Mouse (Mus musculus) lung, adult 2 months (tissue): ENCODE measurements at regions not wholly inside any gene's neighbourhood (a gene's known extent, or its start where the extent isn't known, plus 50 kb on each side); places are given as distances from the start of the nearest gene placed in this dataset.

ENCODE experiments used
- DNase-seq: peaks from one replicate; pipeline ENCODE4 v3.0.0; 2022
- H3K4me1 ChIP-seq: fragments of 200-500 bp; 2 replicates; pipeline ENCODE4 v1.6.1; 2011; ENCODE audit warnings: low read length; ENCODE audit not compliant: control insufficient read depth, insufficient read depth
- H3K4me3 ChIP-seq: fragments of 200-500 bp; replicated peaks from 2 replicates; pipeline ENCODE3; 2011; ENCODE audit warnings: low read depth, mild to moderate bottlenecking, control low read depth, low read length; ENCODE audit errors: extremely low read depth
- CTCF ChIP-seq: fragments of 200-500 bp; IDR thresholded peaks from 2 replicates; pipeline ENCODE4 v1.5.1; 2011; ENCODE audit warnings: mild to moderate bottlenecking, low read length, control low read depth; ENCODE audit not compliant: insufficient read depth
- POLR2A ChIP-seq: fragments of 200-500 bp; IDR thresholded peaks from 2 replicates; pipeline ENCODE4 v1.6.1; 2011; ENCODE audit warnings: low read depth, mild to moderate bottlenecking, control low read depth, low read length, borderline replicate concordance; ENCODE audit errors: extremely low read depth
- WGBS: fragments of 180-500 bp; shearing (Covaris S2); methylation state at CpG from one replicate; pipeline ENCODE4 v1.1.7; 2018; 5-methylcytosine and 5-hydroxymethylcytosine counted together

DNA sequence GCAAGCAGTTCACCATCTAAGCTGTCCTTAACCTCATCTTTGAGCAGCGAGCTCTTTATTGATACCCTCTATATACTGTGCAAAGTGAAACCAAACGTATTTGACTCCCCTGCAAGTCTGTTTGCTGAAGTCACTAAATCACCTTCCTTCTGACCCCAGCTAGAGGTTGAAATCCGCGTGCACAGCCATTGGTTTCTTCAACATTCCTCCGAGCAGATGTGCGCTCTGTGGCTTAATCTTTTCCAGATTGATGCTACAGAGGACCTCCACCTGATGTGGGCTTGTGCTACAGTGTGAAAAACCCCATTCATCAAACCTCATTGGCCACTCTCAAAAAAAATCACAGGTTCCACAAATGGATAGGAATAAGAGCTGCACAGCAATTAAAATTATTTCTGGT lies 474.0 kb downstream of the Kcnj2 start:
- TF ChIP-seq POLR2A (no peak), CTCF (no peak)
- H3K4me1 ChIP-seq = no peaks in the 10 kb centered on the region
- no peak overlapping the region for H3K4me3 ChIP-seq
- WGBS = 75% methylated on average over 6 of the region's 6 CpGs
- no peak for DNase-seq

DNA sequence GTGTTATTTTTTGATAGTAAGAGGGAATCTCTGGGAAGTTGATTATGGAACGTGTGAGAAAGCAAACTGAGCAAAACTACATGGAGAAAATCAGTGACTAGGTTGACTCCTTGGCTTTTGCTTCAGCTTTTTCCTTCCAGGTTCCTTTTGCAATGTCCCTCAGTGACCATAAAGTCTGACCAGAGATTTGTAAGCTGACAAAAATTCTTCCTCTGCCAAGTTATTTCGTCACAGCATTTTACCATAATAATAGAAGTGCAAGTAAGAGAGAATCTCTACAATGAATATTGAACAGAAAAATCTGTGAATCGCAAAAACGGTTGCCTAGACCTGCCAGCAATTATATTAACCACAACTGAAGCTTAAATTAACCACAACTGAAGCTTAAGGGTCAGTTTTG lies 479.3 kb downstream of the Kcnj2 start:
- TF ChIP-seq POLR2A (no peak), CTCF (no peak)
- 75% methylated on average over 4 of the region's 4 CpGs for WGBS
- no peak overlapping the region for H3K4me3 ChIP-seq
- no peaks in the 10 kb centered on the region for H3K4me1 ChIP-seq
- DNase-seq = no peak

DNA sequence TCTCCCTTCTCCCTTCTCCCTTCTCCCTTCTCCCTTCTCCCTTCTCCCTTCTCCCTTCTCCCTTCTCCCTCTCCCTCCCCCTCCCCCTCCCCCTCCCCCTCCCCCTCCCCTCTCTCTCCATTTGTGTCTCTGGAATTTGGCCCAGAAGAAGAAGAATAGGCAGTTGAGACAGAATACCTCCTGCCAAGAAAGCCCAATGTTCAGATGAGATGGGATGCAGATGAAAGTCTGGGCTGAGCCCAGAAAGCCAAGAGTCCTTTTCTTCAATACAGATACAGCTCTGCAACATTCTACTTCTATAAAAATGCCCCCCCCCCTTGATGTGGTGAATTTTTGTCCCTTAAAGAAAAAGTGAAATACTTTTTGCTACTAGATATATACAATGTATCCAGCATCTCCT lies 489.2 kb downstream of the Kcnj2 start:
- no peaks in the 10 kb centered on the region for H3K4me1 ChIP-seq
- TF ChIP-seq CTCF (no peak), POLR2A (no peak)
- H3K4me3 ChIP-seq = no peak overlapping the region
- no peak for DNase-seq

DNA sequence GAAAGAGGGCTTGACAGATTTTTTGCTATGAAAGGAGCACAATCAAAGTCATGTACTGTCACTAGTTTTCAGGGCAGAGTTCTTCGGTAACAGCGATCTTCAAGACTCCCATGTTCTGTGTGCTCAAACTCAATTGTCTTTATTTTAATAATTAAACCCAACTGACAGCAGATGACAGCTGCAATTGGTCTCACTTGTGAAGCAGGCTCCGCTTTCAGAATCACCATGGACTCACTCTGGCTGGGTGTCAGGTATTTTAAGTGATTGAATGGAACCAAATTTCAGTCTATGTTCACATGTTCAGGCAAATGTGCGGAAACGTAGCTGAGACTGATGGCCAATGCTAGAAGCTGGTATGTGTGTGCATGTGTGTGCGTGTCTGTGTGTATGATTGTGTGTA lies 489.7 kb downstream of the Kcnj2 start:
- WGBS = 79% methylated on average over 6 of the region's 6 CpGs

DNA sequence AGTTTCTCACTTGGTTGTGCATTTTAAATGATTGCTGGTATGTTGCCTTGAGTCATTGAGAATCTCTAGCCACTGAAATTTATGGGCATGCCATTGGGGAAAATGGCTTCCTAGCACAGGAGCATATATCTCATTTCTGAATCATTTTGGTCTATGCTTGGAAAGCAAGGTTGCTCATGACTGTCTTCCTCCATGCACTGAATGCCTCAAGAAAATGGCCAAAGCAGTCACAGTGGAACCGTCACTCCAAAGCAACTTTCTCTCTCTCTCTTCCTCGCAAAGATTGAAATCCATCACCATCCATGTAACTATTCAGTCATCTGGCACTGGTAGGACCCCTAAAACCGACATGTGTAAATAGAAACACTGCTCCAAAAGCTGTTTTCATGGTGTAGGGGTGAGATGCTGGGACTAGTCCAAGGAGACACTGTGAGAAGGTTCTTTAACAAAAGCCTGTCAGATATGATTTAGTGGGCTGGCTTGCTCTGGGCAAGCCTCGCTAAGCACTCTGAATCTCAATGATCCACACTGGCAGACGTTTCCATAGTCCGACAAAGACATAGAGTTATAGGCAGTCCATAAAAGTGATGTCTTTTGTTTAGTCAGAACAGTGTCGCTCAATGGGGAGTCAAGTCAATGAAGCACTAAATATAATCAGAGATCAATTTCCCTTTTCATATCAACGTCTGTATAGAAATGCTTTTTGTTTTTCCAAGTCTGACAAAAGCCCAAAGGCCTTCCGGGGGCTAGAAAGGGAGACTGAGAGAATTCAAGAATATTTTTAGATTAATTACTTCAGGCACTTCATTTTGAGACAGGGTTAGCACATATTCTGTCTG lies 492.6 kb downstream of the Kcnj2 start:
- Histone ChIP-seq H3K4me3 (no peak overlapping the region), H3K4me1 (no peaks in the 10 kb centered on the region)
- 74% methylated on average over 9 of the region's 9 CpGs for WGBS
- TF ChIP-seq CTCF (no peak), POLR2A (no peak)
- DNase-seq = no peak

More for the DNA sequence above, 489.7 kb downstream of the Kcnj2 start:
- no peaks in the 10 kb centered on the region for H3K4me1 ChIP-seq
- no peak overlapping the region for H3K4me3 ChIP-seq
- no peak for DNase-seq
- TF ChIP-seq CTCF = no peak
- no peak for TF ChIP-seq POLR2A

DNA sequence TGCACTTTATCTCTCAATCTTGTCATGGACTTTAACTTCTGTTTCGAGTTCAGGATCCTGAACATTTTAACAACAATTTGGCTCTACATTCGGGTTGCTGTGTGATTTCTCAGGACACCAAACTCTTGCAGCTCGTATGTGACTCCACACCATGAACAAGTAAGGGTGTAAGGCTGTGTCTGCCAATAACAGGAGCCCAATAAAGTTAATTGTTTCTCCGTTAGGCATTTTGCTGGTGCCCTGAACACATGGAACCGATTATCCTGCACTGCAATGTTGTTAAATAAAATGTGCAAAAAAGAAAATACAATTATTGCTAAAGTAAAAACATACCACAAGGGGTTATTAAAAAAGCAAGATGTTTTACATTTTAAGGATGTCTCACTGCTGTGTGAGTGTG lies 497.2 kb downstream of the Kcnj2 start:
- no peaks in the 10 kb centered on the region for H3K4me1 ChIP-seq
- no peak overlapping the region for H3K4me3 ChIP-seq
- 76% methylated on average over 5 of the region's 5 CpGs for WGBS
- DNase-seq = no peak
- TF ChIP-seq POLR2A = no peak
- TF ChIP-seq CTCF = no peak

DNA sequence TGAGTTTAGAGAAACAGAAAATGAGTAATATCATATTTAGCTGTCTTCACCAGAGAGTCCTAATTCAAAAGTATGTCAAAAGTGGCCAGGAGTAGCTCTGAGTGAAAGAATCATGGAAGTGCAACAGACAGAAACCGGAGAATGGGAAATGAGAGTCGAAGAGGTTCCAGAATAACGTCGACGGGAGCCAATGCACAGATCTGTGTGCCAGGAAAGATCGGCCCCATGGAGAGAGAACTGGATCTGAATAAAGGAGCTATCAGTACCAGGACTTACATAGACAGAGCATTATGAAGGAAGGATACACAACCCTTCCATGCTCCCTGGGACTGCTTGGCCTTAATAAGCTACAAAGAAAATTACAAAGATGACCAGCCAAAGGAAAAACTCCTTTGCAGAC lies 502.1 kb downstream of the Kcnj2 start:
- Histone ChIP-seq H3K4me1 (no peaks in the 10 kb centered on the region), H3K4me3 (no peak overlapping the region)
- TF ChIP-seq POLR2A (no peak), CTCF (no peak)
- no peak for DNase-seq
- 87% methylated on average over 6 of the region's 6 CpGs for WGBS

DNA sequence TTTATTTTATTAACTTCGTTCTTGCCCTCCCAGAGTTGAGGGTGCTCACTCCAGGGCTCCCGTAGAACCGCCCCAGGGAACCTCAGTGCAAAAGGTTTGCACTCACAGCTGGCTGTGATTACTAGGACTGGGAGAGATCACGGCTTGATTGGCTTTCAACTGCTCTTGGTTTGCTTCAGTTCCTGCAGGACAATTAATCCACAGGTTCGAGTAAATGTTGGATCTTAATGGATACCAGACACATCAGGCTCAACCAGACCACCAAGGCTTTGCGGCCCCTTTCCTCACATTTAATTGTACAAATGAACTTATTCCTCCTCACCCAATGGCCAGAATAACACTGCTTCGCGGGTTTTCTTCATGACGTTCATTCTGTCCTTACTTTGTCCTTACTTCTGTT lies 502.9 kb downstream of the Kcnj2 start:
- no peak for TF ChIP-seq POLR2A
- TF ChIP-seq CTCF = no peak
- no peak for DNase-seq
- H3K4me1 ChIP-seq = no peaks in the 10 kb centered on the region
- WGBS = 83% methylated on average over 9 of the region's 9 CpGs
- no peak overlapping the region for H3K4me3 ChIP-seq

DNA sequence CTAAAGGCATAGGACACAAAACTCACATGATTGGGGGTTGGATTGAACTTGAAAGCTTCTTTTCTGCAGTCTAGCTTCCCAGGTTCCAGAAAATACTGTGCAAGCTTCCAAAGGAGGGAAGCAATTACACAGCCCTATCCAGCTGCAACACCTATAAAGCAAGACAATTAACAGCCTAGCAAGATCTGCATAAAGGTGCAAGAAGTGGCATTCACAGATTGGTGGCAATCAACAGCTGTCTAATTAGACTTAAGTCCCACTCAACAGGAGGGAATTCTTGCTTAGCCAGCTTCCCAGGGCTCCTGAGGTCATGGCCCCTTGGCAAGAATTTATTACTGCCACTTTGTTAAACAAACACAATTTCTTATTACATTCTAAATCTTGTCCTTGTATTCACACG lies 511.9 kb downstream of the Kcnj2 start:
- TF ChIP-seq CTCF = no peak
- TF ChIP-seq POLR2A = no peak
- DNase-seq = no peak
- 30% methylated on average over 1 of the region's 1 CpGs for WGBS
- no peak overlapping the region for H3K4me3 ChIP-seq
- H3K4me1 ChIP-seq = no peaks in the 10 kb centered on the region

DNA sequence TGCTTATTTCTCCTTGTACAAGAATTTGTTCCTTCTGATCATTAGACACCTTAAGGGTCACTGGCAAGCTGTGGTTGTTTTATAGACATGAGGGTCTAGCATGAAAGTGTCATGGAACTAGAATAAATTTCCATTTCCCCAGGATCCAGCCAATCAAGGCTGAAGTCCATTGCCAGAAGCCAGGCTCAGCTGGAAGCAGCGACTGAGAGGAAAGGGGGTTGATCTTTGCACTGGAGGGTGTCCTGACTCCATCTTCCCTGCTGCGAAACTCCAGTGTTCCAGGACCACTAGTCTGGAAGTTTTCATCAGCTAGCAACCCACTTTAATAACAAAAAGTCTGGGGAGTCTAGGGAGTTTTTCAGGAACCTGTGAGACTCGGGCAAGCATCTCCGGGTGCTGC lies 517.0 kb downstream of the Kcnj2 start:
- no peak overlapping the region for H3K4me3 ChIP-seq
- H3K4me1 ChIP-seq = no peaks in the 10 kb centered on the region
- TF ChIP-seq CTCF (no peak), POLR2A (no peak)
- 63% methylated on average over 4 of the region's 4 CpGs for WGBS
- no peak for DNase-seq
